Mouse (Mus musculus): ENCODE measurements around the gene Bicc1. TPM values are rescaled to one million over a fixed set of nuclear protein-coding genes. Genes with fewer than 3 reads are reported as not detected.
"Not testable (repeated sequence)": the region's sequence is repeated elsewhere in the genome, so short reads cannot be mapped to it uniquely, and the experiment has no call there.

The Bicc1 gene
- polyA plus RNA-seq, 1 experiment from 2014 or later: 19.2 TPM

GRCm38 (mm10) chr10:70963599-70964193, 195.8 kb downstream of the Bicc1 start:
- Histone ChIP-seq H3K4me3 (no peak overlapping the region), H3K9ac (no peak overlapping the region), H3K27me3 (replicated peaks) (no peaks in the 10 kb centered on the region), H3K4me1 (peaks cover 26% of the 10 kb centered on the region), H3K27ac (replicated peaks) (peak overlapping the region; percentile 24; the same call in 1 of the 2 replicates), H3K36me3 (peaks cover under 1% of the 10 kb centered on the region; the same call in 1 of the 2 replicates), H3K9me3 (no peaks in the 10 kb centered on the region), H3K4me2 (no peak overlapping the region)
- WGBS: 48% methylated on average over 8 of the region's 8 CpGs
- no peak for ATAC-seq (ENCODE audit: extremely low read depth, insufficient number of reproducible peaks, low FRiP score, low TSS enrichment)

- no peaks in the 10 kb centered on the region for H3K27me3 ChIP-seq (replicated peaks)
- ATAC-seq (ENCODE audit: extremely low read depth, insufficient number of reproducible peaks, low FRiP score, low TSS enrichment): no peak
- WGBS: 78% methylated on average over 8 of the region's 8 CpGs
- H3K9me3 ChIP-seq: no peaks in the 10 kb centered on the region
- no peak overlapping the region for H3K4me2 ChIP-seq
- H3K27ac ChIP-seq (replicated peaks): no peak overlapping the region
- peaks cover 8% of the 10 kb centered on the region; the same call in 1 of the 2 replicates for H3K4me1 ChIP-seq
- peaks cover 18% of the 10 kb centered on the region for H3K36me3 ChIP-seq
- H3K9ac ChIP-seq: no peak overlapping the region
- H3K4me3 ChIP-seq: no peak overlapping the region
These were observed 197.9 kb downstream of the Bicc1 start for GRCm38 (mm10) chr10:70961641-70962040.

GRCm38 (mm10) chr10:70960396-70960795, 199.1 kb downstream of the Bicc1 start:
- H3K9ac ChIP-seq; H3K4me2 ChIP-seq; H3K4me1 ChIP-seq; H3K27ac ChIP-seq (replicated peaks); H3K4me3 ChIP-seq; H3K27me3 ChIP-seq (replicated peaks); H3K9me3 ChIP-seq; ATAC-seq (ENCODE audit: extremely low read depth, insufficient number of reproducible peaks, low FRiP score, low TSS enrichment): not testable (repeated sequence)
- WGBS: 81% methylated on average over 6 of the region's 6 CpGs
- peaks cover 31% of the 10 kb centered on the region for H3K36me3 ChIP-seq

GRCm38 (mm10) chr10:70952770-70953147, 206.7 kb downstream of the Bicc1 start:
- ATAC-seq (ENCODE audit: extremely low read depth, insufficient number of reproducible peaks, low FRiP score, low TSS enrichment): no peak
- Histone ChIP-seq H3K4me3 (no peak overlapping the region), H3K4me1 (peaks cover 12% of the 10 kb centered on the region), H3K9me3 (no peaks in the 10 kb centered on the region), H3K9ac (no peak overlapping the region), H3K36me3 (peaks cover 54% of the 10 kb centered on the region), H3K27ac (replicated peaks) (no peak overlapping the region), H3K27me3 (replicated peaks) (no peaks in the 10 kb centered on the region), H3K4me2 (no peak overlapping the region)
- 70% methylated on average over 5 of the region's 5 CpGs for WGBS

- Histone ChIP-seq H3K4me2 (no peak overlapping the region), H3K27me3 (replicated peaks) (no peaks in the 10 kb centered on the region), H3K36me3 (peaks cover 55% of the 10 kb centered on the region), H3K4me1 (peaks cover 12% of the 10 kb centered on the region), H3K27ac (replicated peaks) (no peak overlapping the region), H3K4me3 (no peak overlapping the region), H3K9ac (no peak overlapping the region), H3K9me3 (no peaks in the 10 kb centered on the region)
- ATAC-seq (ENCODE audit: extremely low read depth, insufficient number of reproducible peaks, low FRiP score, low TSS enrichment): no peak
- WGBS: 83% methylated on average over 11 of the region's 11 CpGs
These were observed 207.3 kb downstream of the Bicc1 start for GRCm38 (mm10) chr10:70952056-70952769.

- H3K36me3 ChIP-seq: peaks cover 53% of the 10 kb centered on the region
- peaks cover 12% of the 10 kb centered on the region for H3K4me1 ChIP-seq
- 41% methylated on average over 3 of the region's 3 CpGs for WGBS
- no peak overlapping the region for H3K9ac ChIP-seq
- ATAC-seq (ENCODE audit: extremely low read depth, insufficient number of reproducible peaks, low FRiP score, low TSS enrichment): no peak
- no peak overlapping the region for H3K27ac ChIP-seq (replicated peaks)
- no peaks in the 10 kb centered on the region for H3K9me3 ChIP-seq
- H3K4me3 ChIP-seq: no peak overlapping the region
- H3K27me3 ChIP-seq (replicated peaks): no peaks in the 10 kb centered on the region
- peak overlapping the region; percentile 46; the same call in 1 of the 2 replicates for H3K4me2 ChIP-seq
These were observed 209.4 kb downstream of the Bicc1 start for GRCm38 (mm10) chr10:70950105-70950424.

- Histone ChIP-seq H3K4me1 (peaks cover 12% of the 10 kb centered on the region), H3K27ac (replicated peaks) (no peak overlapping the region), H3K27me3 (replicated peaks) (no peaks in the 10 kb centered on the region), H3K9me3 (no peaks in the 10 kb centered on the region), H3K4me2 (peak overlapping the region; percentile 46), H3K4me3 (no peak overlapping the region), H3K9ac (peak overlapping the region; percentile 54; the same call in 1 of the 2 replicates), H3K36me3 (peaks cover 56% of the 10 kb centered on the region)
- ATAC-seq (ENCODE audit: extremely low read depth, insufficient number of reproducible peaks, low FRiP score, low TSS enrichment): no peak; the same call in 1 of the 2 replicates
- 33% methylated on average over 23 of the region's 23 CpGs for WGBS
These were observed 210.0 kb downstream of the Bicc1 start for GRCm38 (mm10) chr10:70949254-70950104.

- Histone ChIP-seq H3K4me3 (no peak overlapping the region), H3K4me2 (no peak overlapping the region), H3K4me1 (peaks cover 12% of the 10 kb centered on the region), H3K9me3 (no peaks in the 10 kb centered on the region), H3K27me3 (replicated peaks) (no peaks in the 10 kb centered on the region), H3K9ac (no peak overlapping the region), H3K36me3 (peaks cover 53% of the 10 kb centered on the region), H3K27ac (replicated peaks) (no peak overlapping the region)
- ATAC-seq (ENCODE audit: extremely low read depth, insufficient number of reproducible peaks, low FRiP score, low TSS enrichment): no peak
- WGBS: 84% methylated on average over 10 of the region's 10 CpGs
These were observed 211.2 kb downstream of the Bicc1 start for GRCm38 (mm10) chr10:70948276-70948675.

GRCm38 (mm10) chr10:70946121-70946520, 213.4 kb downstream of the Bicc1 start:
- not testable (repeated sequence) for H3K4me3 ChIP-seq; H3K27me3 ChIP-seq (replicated peaks); H3K27ac ChIP-seq (replicated peaks); H3K9me3 ChIP-seq; H3K9ac ChIP-seq; ATAC-seq (ENCODE audit: extremely low read depth, insufficient number of reproducible peaks, low FRiP score, low TSS enrichment); H3K4me2 ChIP-seq
- WGBS: 82% methylated on average over 13 of the region's 13 CpGs
- Histone ChIP-seq H3K4me1 (peaks cover 23% of the 10 kb centered on the region), H3K36me3 (peaks cover 50% of the 10 kb centered on the region)

GRCm38 (mm10) chr10:70945076-70945475, 214.4 kb downstream of the Bicc1 start:
- 83% methylated on average over 12 of the region's 12 CpGs for WGBS
- ATAC-seq (ENCODE audit: extremely low read depth, insufficient number of reproducible peaks, low FRiP score, low TSS enrichment): no peak

GRCm38 (mm10) chr10:70941623-70942022, 217.9 kb downstream of the Bicc1 start:
- Histone ChIP-seq H3K36me3 (peaks cover 56% of the 10 kb centered on the region), H3K27ac (replicated peaks) (peak overlapping the region; percentile 41), H3K4me3 (no peak overlapping the region), H3K4me2 (no peak overlapping the region), H3K9me3 (no peaks in the 10 kb centered on the region), H3K9ac (no peak overlapping the region), H3K27me3 (replicated peaks) (no peaks in the 10 kb centered on the region), H3K4me1 (peaks cover 21% of the 10 kb centered on the region)
- ATAC-seq (ENCODE audit: extremely low read depth, insufficient number of reproducible peaks, low FRiP score, low TSS enrichment): no peak
- 26% methylated on average over 6 of the region's 6 CpGs for WGBS

More at GRCm38 (mm10) chr10:70945076-70945475, 214.4 kb downstream of the Bicc1 start:
- H3K4me2 ChIP-seq: no peak overlapping the region
- H3K4me3 ChIP-seq: no peak overlapping the region
- H3K9me3 ChIP-seq: no peaks in the 10 kb centered on the region
- no peaks in the 10 kb centered on the region for H3K27me3 ChIP-seq (replicated peaks)
- H3K36me3 ChIP-seq: peaks cover 50% of the 10 kb centered on the region
- no peak overlapping the region for H3K9ac ChIP-seq
- no peak overlapping the region for H3K27ac ChIP-seq (replicated peaks)
- peaks cover 21% of the 10 kb centered on the region for H3K4me1 ChIP-seq

Measured in heart, embryonic 13.5 days (tissue).